Mouse (Mus musculus) limb, embryonic 12.5 days (tissue): ENCODE measurements around the gene Grb10. TPM values are rescaled to one million over a fixed set of nuclear protein-coding genes. Genes with fewer than 3 reads are reported as not detected.

Experiments used
- ATAC-seq: fragments of 200-750 bp; cut with Nextera tagmentation; 2 replicates; pipeline ENCODE4 v1.8.0; 2017; ENCODE audit warnings: low read depth, moderate TSS enrichment; ENCODE audit not compliant: insufficient number of reproducible peaks, insufficient read depth, low FRiP score, low TSS enrichment
- H3K27ac ChIP-seq: fragments of 300-500 bp; sonication (generic); 2 replicates; pipeline ENCODE4 v1.5.1; 2016; ENCODE audit warnings: mild to moderate bottlenecking, moderate library complexity
- H3K27me3 ChIP-seq: fragments of 300-500 bp; sonication (generic); 2 replicates; pipeline ENCODE4 v1.6.1; 2016; ENCODE audit warnings: mild to moderate bottlenecking, moderate library complexity
- H3K36me3 ChIP-seq: fragments of 300-500 bp; sonication (generic); 2 replicates; pipeline ENCODE4 v1.6.1; 2016; ENCODE audit warnings: mild to moderate bottlenecking, moderate library complexity
- H3K4me1 ChIP-seq: fragments of 300-500 bp; sonication (generic); replicated peaks from 2 replicates; pipeline ENCODE4 v1.6.1; 2016
- H3K4me2 ChIP-seq: fragments of 300-500 bp; sonication (generic); 2 replicates; pipeline ENCODE4 v1.6.1; 2016; ENCODE audit warnings: mild to moderate bottlenecking, moderate library complexity
- H3K4me3 ChIP-seq: fragments of 300-500 bp; sonication (generic); replicated peaks from 2 replicates; pipeline ENCODE4 v1.5.1; 2016; ENCODE audit warnings: mild to moderate bottlenecking
- H3K9ac ChIP-seq: fragments of 300-500 bp; sonication (generic); replicated peaks from 2 replicates; pipeline ENCODE4 v1.6.1; 2016; ENCODE audit warnings: mild to moderate bottlenecking, moderate library complexity
- H3K9me3 ChIP-seq: fragments of 300-500 bp; sonication (generic); 2 replicates; pipeline ENCODE4 v1.6.1; 2016; ENCODE audit warnings: mild to moderate bottlenecking, moderate library complexity
- WGBS: fragments of 180-500 bp; shearing (Covaris S2); methylation state at CpG from one replicate; pipeline ENCODE4 v1.1.7; 2016; 5-methylcytosine and 5-hydroxymethylcytosine counted together
- polyA plus RNA-seq: library from polyadenylated mRNA; unstranded; fragments of >200 nt; fragmentation: Nextera tagmentation; extraction: Ambion mirVana; gene quantifications from 2 replicates; pipeline ENCODE4 v1.2.1, GENCODE M21; 2016

Grb10 gene
- polyA plus RNA-seq, 1 experiment from 2014 or later = 546 TPM

- H3K27ac ChIP-seq = no peak overlapping the region
- peaks cover 19% of the 10 kb centered on the region for H3K9me3 ChIP-seq
- peaks cover 86% of the 10 kb centered on the region for H3K27me3 ChIP-seq
- no peak for ATAC-seq
- H3K4me1 ChIP-seq = no peaks in the 10 kb centered on the region; the same call in 1 of the 2 replicates
- H3K4me2 ChIP-seq = peak overlapping the region; percentile 59
- WGBS = 34% methylated on average over 5 of the region's 5 CpGs
- peaks cover 34% of the 10 kb centered on the region for H3K36me3 ChIP-seq
- H3K9ac ChIP-seq = peak overlapping the region; percentile 27; the same call in 1 of the 2 replicates
- peak overlapping the region; percentile 25 for H3K4me3 ChIP-seq
Observed at GRCm38 (mm10) chr11:12032831-12033230, 5.7 kb downstream of the Grb10 start.

- Histone ChIP-seq H3K27me3 (peaks cover 91% of the 10 kb centered on the region), H3K4me2 (peak overlapping the region; percentile 51), H3K27ac (no peak overlapping the region), H3K4me1 (no peaks in the 10 kb centered on the region), H3K36me3 (peaks cover 87% of the 10 kb centered on the region), H3K9me3 (peaks cover 67% of the 10 kb centered on the region), H3K9ac (no peak overlapping the region), H3K4me3 (peak overlapping the region; percentile 26; the same call in 1 of the 2 replicates)
- 0 out of 2 replicates have a peak, but pooled peaks have one; percentile 7 for ATAC-seq
- WGBS = 58% methylated on average over 17 of the region's 17 CpGs
Observed at GRCm38 (mm10) chr11:12026638-12027037, 11.8 kb downstream of the Grb10 start.

GRCm38 (mm10) chr11:12025756-12026593 lies 12.5 kb downstream of the Grb10 start:
- peaks cover 91% of the 10 kb centered on the region for H3K36me3 ChIP-seq
- H3K4me3 ChIP-seq = peak overlapping the region; percentile 26
- peaks cover 65% of the 10 kb centered on the region for H3K9me3 ChIP-seq
- H3K9ac ChIP-seq = no peak overlapping the region
- peak; percentile 87 for ATAC-seq
- H3K4me1 ChIP-seq = no peaks in the 10 kb centered on the region
- 61% methylated on average over 108 of the region's 108 CpGs for WGBS
- H3K4me2 ChIP-seq = peak overlapping the region; percentile 51
- H3K27ac ChIP-seq = no peak overlapping the region
- H3K27me3 ChIP-seq = peaks cover 91% of the 10 kb centered on the region

- Histone ChIP-seq H3K4me2 (no peak overlapping the region), H3K27me3 (peaks cover 91% of the 10 kb centered on the region), H3K4me3 (peak overlapping the region; percentile 3; the same call in 1 of the 2 replicates), H3K9ac (no peak overlapping the region), H3K36me3 (peaks cover 90% of the 10 kb centered on the region), H3K9me3 (peaks cover 65% of the 10 kb centered on the region), H3K4me1 (no peaks in the 10 kb centered on the region), H3K27ac (no peak overlapping the region)
- WGBS = 53% methylated on average over 32 of the region's 32 CpGs
- ATAC-seq = peak; percentile 35; the same call in 1 of the 2 replicates
Observed at GRCm38 (mm10) chr11:12025392-12025755, 13.1 kb downstream of the Grb10 start.

- WGBS = 59% methylated on average over 3 of the region's 3 CpGs
- Histone ChIP-seq H3K4me3 (no peak overlapping the region), H3K4me2 (no peak overlapping the region), H3K27me3 (peaks cover 90% of the 10 kb centered on the region), H3K9me3 (peaks cover 51% of the 10 kb centered on the region), H3K9ac (no peak overlapping the region), H3K4me1 (no peaks in the 10 kb centered on the region), H3K27ac (no peak overlapping the region), H3K36me3 (peaks cover 87% of the 10 kb centered on the region)
- no peak for ATAC-seq
Observed at GRCm38 (mm10) chr11:12023051-12023450, 15.4 kb downstream of the Grb10 start.

- Histone ChIP-seq H3K9me3 (peaks cover 28% of the 10 kb centered on the region; the same call in 1 of the 2 replicates), H3K36me3 (peaks cover 68% of the 10 kb centered on the region), H3K27me3 (peaks cover 63% of the 10 kb centered on the region), H3K27ac (no peak overlapping the region), H3K9ac (no peak overlapping the region), H3K4me3 (no peak overlapping the region), H3K4me2 (no peak overlapping the region), H3K4me1 (no peaks in the 10 kb centered on the region)
- no peak for ATAC-seq
- 81% methylated on average over 1 of the region's 1 CpGs for WGBS
Observed at GRCm38 (mm10) chr11:12019651-12020050, 18.8 kb downstream of the Grb10 start.

- H3K4me2 ChIP-seq = no peak overlapping the region
- ATAC-seq = no peak
- no peaks in the 10 kb centered on the region for H3K4me1 ChIP-seq
- peaks cover 20% of the 10 kb centered on the region; the same call in 1 of the 2 replicates for H3K9me3 ChIP-seq
- 88% methylated on average over 4 of the region's 4 CpGs for WGBS
- H3K36me3 ChIP-seq = peaks cover 62% of the 10 kb centered on the region
- no peak overlapping the region for H3K4me3 ChIP-seq
- H3K27me3 ChIP-seq = peaks cover 53% of the 10 kb centered on the region
- H3K9ac ChIP-seq = no peak overlapping the region
- H3K27ac ChIP-seq = no peak overlapping the region
Observed at GRCm38 (mm10) chr11:12018604-12019003, 19.9 kb downstream of the Grb10 start.

- no peak overlapping the region for H3K4me2 ChIP-seq
- ATAC-seq = no peak
- peaks cover 66% of the 10 kb centered on the region for H3K36me3 ChIP-seq
- 87% methylated on average over 3 of the region's 3 CpGs for WGBS
- no peak overlapping the region for H3K27ac ChIP-seq
- H3K9me3 ChIP-seq = peaks cover 16% of the 10 kb centered on the region
- H3K4me3 ChIP-seq = no peak overlapping the region
- H3K4me1 ChIP-seq = no peaks in the 10 kb centered on the region
- H3K9ac ChIP-seq = no peak overlapping the region
- no peaks in the 10 kb centered on the region for H3K27me3 ChIP-seq
Observed at GRCm38 (mm10) chr11:12010084-12010483, 28.4 kb downstream of the Grb10 start.

- H3K9me3 ChIP-seq = no peaks in the 10 kb centered on the region
- WGBS = 86% methylated on average over 4 of the region's 4 CpGs
- no peaks in the 10 kb centered on the region for H3K4me1 ChIP-seq
- H3K9ac ChIP-seq = no peak overlapping the region
- H3K4me3 ChIP-seq = no peak overlapping the region
- ATAC-seq = no peak
- H3K4me2 ChIP-seq = no peak overlapping the region
- no peak overlapping the region for H3K27ac ChIP-seq
- peaks cover 10% of the 10 kb centered on the region; the same call in 1 of the 2 replicates for H3K36me3 ChIP-seq
- no peaks in the 10 kb centered on the region for H3K27me3 ChIP-seq
Observed at GRCm38 (mm10) chr11:12000293-12000910, 38.1 kb downstream of the Grb10 start.

- H3K4me1 ChIP-seq = no peaks in the 10 kb centered on the region
- H3K9me3 ChIP-seq = no peaks in the 10 kb centered on the region
- no peak overlapping the region for H3K27ac ChIP-seq
- H3K9ac ChIP-seq = no peak overlapping the region
- no peak overlapping the region for H3K4me2 ChIP-seq
- ATAC-seq = no peak
- WGBS = 71% methylated on average over 3 of the region's 3 CpGs
- H3K36me3 ChIP-seq = peaks cover 10% of the 10 kb centered on the region; the same call in 1 of the 2 replicates
- H3K4me3 ChIP-seq = no peak overlapping the region
- H3K27me3 ChIP-seq = no peaks in the 10 kb centered on the region
Observed at GRCm38 (mm10) chr11:11998881-11999280, 39.6 kb downstream of the Grb10 start.

- 90% methylated on average over 1 of the region's 1 CpGs for WGBS
Observed at GRCm38 (mm10) chr11:11997045-11997444, 41.4 kb downstream of the Grb10 start.

More at GRCm38 (mm10) chr11:11997045-11997444, 41.4 kb downstream of the Grb10 start:
- no peaks in the 10 kb centered on the region for H3K9me3 ChIP-seq
- ATAC-seq = no peak
- H3K27me3 ChIP-seq = no peaks in the 10 kb centered on the region
- peaks cover 10% of the 10 kb centered on the region; the same call in 1 of the 2 replicates for H3K36me3 ChIP-seq
- no peak overlapping the region for H3K9ac ChIP-seq
- H3K4me1 ChIP-seq = no peaks in the 10 kb centered on the region
- H3K4me2 ChIP-seq = no peak overlapping the region
- H3K4me3 ChIP-seq = no peak overlapping the region
- H3K27ac ChIP-seq = no peak overlapping the region
